Comparison of ENCODE assay signal across 8 mouse cellular contexts in genomic region chr6:50455829-50456469, GRCm38 (mm10). TPM values are rescaled to one million over a fixed set of nuclear protein-coding genes. Genes with fewer than 3 reads are reported as not detected.
A peak's percentile ranks its signal among the peaks of the same experiment; 100 is the strongest.
DNase-seq lines count a peak whose midpoint lies in the region; TF ChIP-seq lines count a peak whose summit lies in the region.

Osbpl3 (minus strand) TSS chr6:50456201.

- H3K4me3 ChIP-seq in cortical plate, adult 2 months (ENCODE audit: insufficient read depth, low read length) = peak within 1 kb of the TSS; percentile 84
- H3K4me3 ChIP-seq in megakaryocyte, embryonic 14.5 days (replicated peaks) = peak within 1 kb of the TSS; percentile 96

- peak; percentile 41; the same call in 1 of the 2 replicates for TF ChIP-seq POLR2A in cortical plate, adult 2 months (IDR thresholded peaks at IDR 0.05; ENCODE audit: extremely low read depth, insufficient read depth, low read length)

- H3K27ac ChIP-seq in cortical plate, adult 2 months (ENCODE audit: insufficient read depth, low read length) = peak within 1 kb of the TSS; percentile 45; the same call in 1 of the 2 replicates

- 0 out of 2 replicates have a peak, but pooled peaks cover 3% of the 10 kb centered on the region for H3K4me1 ChIP-seq in cortical plate, adult 2 months (ENCODE audit: control insufficient read depth, insufficient read depth, low read length)
- H3K4me1 ChIP-seq in megakaryocyte, embryonic 14.5 days = peaks cover 93% of the 10 kb centered on the region

- TF ChIP-seq CTCF in cortical plate, adult 2 months (IDR thresholded peaks at IDR 0.05; ENCODE audit: extremely low read depth, insufficient read depth, low read length) = no peak

- peaks cover 10% of the 10 kb centered on the region for H3K36me3 ChIP-seq in megakaryocyte, embryonic 14.5 days (replicated peaks; ENCODE audit: low read length)

- no peaks in the 10 kb centered on the region for H3K9me3 ChIP-seq in megakaryocyte, embryonic 14.5 days

- peak; percentile 96 for DNase-seq in ZHBTc4 (ENCODE audit: low read depth, low spot score)
- peak; percentile 66 to 80 for DNase-seq in gastrocnemius, adult 8-10 months (ENCODE audit: low spot score in 2 of 2)
- DNase-seq in hindlimb bud, embryonic 11.5 days (ENCODE audit: extremely low spot score, low read depth, low spot score) = peak; percentile 73
- DNase-seq in left cerebral cortex, adult 8-10 months (ENCODE audit: low spot score in 2 of 2) = peak; percentile 70 to 81
- DNase-seq in right cerebral cortex, postnatal 10 days (ENCODE audit: low spot score in 2 of 2) = peak; percentile 92 to 94
- DNase-seq in urinary bladder, postnatal 25 days (ENCODE audit: low spot score) = peak; percentile 76

- H3K27me3 ChIP-seq in megakaryocyte, embryonic 14.5 days (replicated peaks) = no peaks in the 10 kb centered on the region

RNA-seq across cellular contexts. Expression of gene Osbpl3, which starts in this region (rescaled TPM):
- polyA plus RNA-seq in cortical plate, adult 2 months (2012; rRNA removed) = 26.1 and 32.2 TPM in 2 replicates
- 1 to 10 TPM; 1.7 to 3.2 (median 2.3) TPM for total RNA-seq in gastrocnemius, adult 8-10 months (2022)
- 10 to 100 TPM; 31.7 to 34.6 (median 33.9) TPM for total RNA-seq in left cerebral cortex, adult 8-10 months (2022)
- 4.3 and 7.3 TPM in 2 replicates for polyA plus RNA-seq in megakaryocyte, embryonic 14.5 days (2012; ENCODE audit: insufficient read depth, low replicate concordance)

Comparison
In these comparisons a context has a peak if more than half of its experiments do, and no peak if none do; other contexts are left out.
1. Peak in every context shown above with its lines: DNase-seq, H3K4me3 ChIP-seq and H3K27ac ChIP-seq.
2. RNA of gene Osbpl3 (total RNA-seq): 31.7 to 34.6 TPM in left cerebral cortex, adult 8-10 months; 1.7 to 3.2 TPM in gastrocnemius, adult 8-10 months; every median in the first group is over 4 times any median in the second.